Comparison of ENCODE assay signal across 25 mouse cellular contexts in the genomic region with DNA sequence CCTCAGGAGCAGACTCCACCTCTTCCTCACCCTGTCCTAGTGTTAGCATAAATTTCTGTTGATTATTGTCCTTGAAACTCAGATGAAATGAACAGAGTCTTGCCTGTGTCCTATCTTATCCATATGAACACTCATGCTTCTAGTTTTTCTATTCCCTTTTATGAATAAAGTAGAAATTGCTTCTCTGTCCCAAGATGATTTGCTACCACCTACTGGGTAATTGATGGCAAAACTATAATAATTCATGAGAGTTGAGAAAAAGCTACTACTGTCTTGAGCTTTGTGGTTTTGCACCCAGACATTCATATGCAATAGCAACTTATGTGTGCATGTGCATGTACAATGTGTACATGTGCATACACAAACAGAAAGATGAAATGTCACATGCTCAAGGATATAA. TPM values are rescaled to one million over a fixed set of nuclear protein-coding genes. Genes with fewer than 3 reads are reported as not detected.
"Had no signal": no experiment of that assay in that cellular context is flagged by ENCODE, and none has a peak within 500 bp of the region (broad histone marks: within the 10 kb centered on the region; RNA-seq: fewer than 3 reads in every experiment).

No protein-coding gene starts in this region.

- DNase-seq: kidney, adult 11 months; kidney, adult 9 months; kidney, postnatal 14 days; kidney, postnatal 4 days; layer of hippocampus, postnatal 36 days; left cerebral cortex, postnatal 4 days; lung, adult 2 months; retina, postnatal 1 day; right cerebral cortex, postnatal 25 days; spleen, adult 18-20 months; thymus, postnatal 25 days had no signal

- H3K27ac ChIP-seq: left cerebral cortex, adult 2 months; limb, embryonic 12.5 days; limb, embryonic 15.5 days; liver, embryonic 12.5 days; liver, embryonic 15.5 days; midbrain, embryonic 10.5 days; midbrain, embryonic 13.5 days; neural tube, embryonic 12.5 days; neural tube, embryonic 15.5 days had no signal

- ATAC-seq: inflammation-experienced regulatory T-cells, adult 6 months; liver, embryonic 12.5 days; midbrain, embryonic 13.5 days had no signal

- H3K36me3 ChIP-seq: limb, embryonic 12.5 days; limb, embryonic 15.5 days; liver, embryonic 12.5 days; liver, embryonic 15.5 days; midbrain, embryonic 10.5 days; midbrain, embryonic 13.5 days; neural tube, embryonic 12.5 days; neural tube, embryonic 15.5 days had no signal

- H3K27me3 ChIP-seq: limb, embryonic 12.5 days; limb, embryonic 15.5 days; liver, embryonic 12.5 days; liver, embryonic 15.5 days; midbrain, embryonic 13.5 days; neural tube, embryonic 12.5 days; neural tube, embryonic 15.5 days had no signal

- H3K4me1 ChIP-seq: limb, embryonic 15.5 days; liver, embryonic 12.5 days; liver, embryonic 15.5 days; megakaryocyte, embryonic 14.5 days; midbrain, embryonic 10.5 days; midbrain, embryonic 13.5 days; neural tube, embryonic 12.5 days; neural tube, embryonic 15.5 days had no signal

- H3K4me2 ChIP-seq: limb, embryonic 12.5 days; limb, embryonic 15.5 days; liver, embryonic 12.5 days; liver, embryonic 15.5 days; midbrain, embryonic 13.5 days; neural tube, embryonic 12.5 days; neural tube, embryonic 15.5 days had no signal

- H3K4me3 ChIP-seq: left cerebral cortex, adult 2 months; limb, embryonic 12.5 days; limb, embryonic 15.5 days; liver, embryonic 12.5 days; liver, embryonic 15.5 days; megakaryocyte, embryonic 14.5 days; midbrain, embryonic 10.5 days; midbrain, embryonic 13.5 days; neural tube, embryonic 12.5 days; neural tube, embryonic 15.5 days had no signal

- H3K9me3 ChIP-seq: limb, embryonic 12.5 days; limb, embryonic 15.5 days; liver, embryonic 12.5 days; liver, embryonic 15.5 days; megakaryocyte, embryonic 14.5 days; midbrain, embryonic 10.5 days; midbrain, embryonic 13.5 days; neural tube, embryonic 12.5 days; neural tube, embryonic 15.5 days had no signal

- H3K9ac ChIP-seq: limb, embryonic 12.5 days; limb, embryonic 15.5 days; liver, embryonic 12.5 days; liver, embryonic 15.5 days; midbrain, embryonic 13.5 days; neural tube, embryonic 12.5 days; neural tube, embryonic 15.5 days had no signal

RNA-seq across cellular contexts. Expression of a gene that starts 8.0 kb away (rescaled TPM):
- total RNA-seq: layer of hippocampus, postnatal 10 days had no signal

RNA-seq across cellular contexts. Expression of a gene that starts 29.7 kb away (rescaled TPM):
- total RNA-seq: layer of hippocampus, adult 18-20 months; layer of hippocampus, postnatal 10 days; layer of hippocampus, postnatal 36 days; left cerebral cortex, adult 2 months; left cerebral cortex, postnatal 10 days had no signal
- polyA plus RNA-seq: inflammation-experienced regulatory T-cells, adult 6 months; limb, embryonic 12.5 days; liver, embryonic 12.5 days; liver, embryonic 15.5 days; midbrain, embryonic 10.5 days; midbrain, embryonic 13.5 days; neural tube, embryonic 12.5 days had no signal
